ENCODE assay signal across 8 mouse cellular contexts in the genomic region with DNA sequence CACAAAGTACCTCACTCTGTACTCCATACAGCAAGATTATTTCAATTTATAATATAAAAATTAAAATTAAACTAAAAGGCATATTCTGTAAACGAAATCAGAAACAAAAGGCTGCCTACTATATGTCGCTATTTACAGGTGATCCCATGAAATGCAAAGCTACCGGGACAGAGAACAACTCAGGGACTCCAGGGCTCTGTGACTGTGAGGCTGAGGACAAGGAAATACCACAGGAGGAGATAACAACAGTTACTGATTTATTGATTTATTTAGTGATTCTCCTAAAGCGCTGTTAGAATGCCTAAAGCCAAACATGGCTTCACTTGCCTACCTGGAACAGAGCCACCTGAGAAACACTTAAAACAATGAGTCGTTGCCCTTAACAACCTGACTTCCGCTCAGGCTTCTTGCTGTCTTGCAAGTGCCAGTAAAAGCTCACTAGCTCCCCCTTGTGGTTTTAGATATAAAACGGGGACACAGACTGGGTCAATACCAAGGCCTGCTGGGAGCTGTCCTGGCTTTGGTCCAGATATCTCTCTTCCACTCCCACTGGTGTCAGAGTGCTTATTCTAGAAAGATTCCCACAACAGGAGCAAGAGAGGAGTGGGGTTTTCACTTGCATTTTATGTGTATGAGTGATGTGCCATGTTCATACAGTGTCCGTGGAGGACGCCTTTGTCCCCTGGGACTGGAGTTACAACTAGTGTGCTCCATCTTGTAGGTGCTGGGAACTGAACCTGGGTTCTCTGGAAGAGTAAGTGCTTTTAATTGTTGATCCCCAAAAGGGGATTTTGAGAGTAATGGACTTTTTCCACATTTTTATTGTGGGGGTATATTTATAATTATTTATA. TPM values are rescaled to one million over a fixed set of nuclear protein-coding genes. Genes with fewer than 3 reads are reported as not detected.
A peak's percentile ranks its signal among the peaks of the same experiment; 100 is the strongest.
DNase-seq lines count a peak whose midpoint lies in the region; ATAC-seq and TF ChIP-seq lines count a peak whose summit lies in the region.

No protein-coding gene starts in this region.

- TF ChIP-seq CTCF in lung, postnatal 0 days (IDR thresholded peaks at IDR 0.05), result peak; percentile 89

- DNase-seq in NIH3T3 (ENCODE audit: low read depth), result peak; percentile 93
- peak; percentile 62 to 64 for DNase-seq in cerebellum, adult 18-20 months
- DNase-seq in frontal cortex, adult 2 months (ENCODE audit: extremely low spot score in 1 of 2, low spot score in 1 of 2), result peak; percentile 49 to 89
- peak; percentile 78 for DNase-seq in layer of hippocampus, adult 9-11 months
- peak; percentile 97 for DNase-seq in lung, postnatal 0 days (ENCODE audit: low spot score)
- peak; percentile 91 for DNase-seq in retina, embryonic 14.5 days (ENCODE audit: low spot score)
- DNase-seq in thymus, postnatal 36 days, result peak; percentile 51 to 53

- ATAC-seq in hindbrain, embryonic 13.5 days (ENCODE audit: low FRiP score), result peak; percentile 61
- ATAC-seq in lung, postnatal 0 days, result peak; percentile 85

- H3K4me1 ChIP-seq in hindbrain, embryonic 13.5 days (replicated peaks), result no peaks in the 10 kb centered on the region; the same call in 1 of the 2 replicates
- H3K4me1 ChIP-seq in lung, postnatal 0 days (ENCODE audit: insufficient read depth, low read depth, low read length), result peaks cover 4% of the 10 kb centered on the region

- WGBS in hindbrain, embryonic 13.5 days, result 38% methylated on average over 9 of the region's 9 CpGs
- 30% methylated on average over 9 of the region's 9 CpGs for WGBS in lung, postnatal 0 days

- H3K4me2 ChIP-seq in hindbrain, embryonic 13.5 days, result no peak overlapping the region
- no peak overlapping the region for H3K4me2 ChIP-seq in lung, postnatal 0 days (replicated peaks; ENCODE audit: low read depth, low read length)

- no peak overlapping the region for H3K4me3 ChIP-seq in hindbrain, embryonic 13.5 days
- no peak overlapping the region for H3K4me3 ChIP-seq in lung, postnatal 0 days (ENCODE audit: low read depth, low read length)

- no peak overlapping the region for H3K9ac ChIP-seq in hindbrain, embryonic 13.5 days
- H3K9ac ChIP-seq in lung, postnatal 0 days (replicated peaks; ENCODE audit: low read depth), result no peak overlapping the region

- TF ChIP-seq EP300 in lung, postnatal 0 days (IDR thresholded peaks at IDR 0.05), result 0 out of 2 replicates have a peak, but pooled peaks have one; percentile 33

- H3K9me3 ChIP-seq in hindbrain, embryonic 13.5 days, result no peaks in the 10 kb centered on the region
- no peaks in the 10 kb centered on the region for H3K9me3 ChIP-seq in lung, postnatal 0 days (ENCODE audit: low read length)

- H3K27ac ChIP-seq in hindbrain, embryonic 13.5 days, result no peak overlapping the region
- no peak overlapping the region for H3K27ac ChIP-seq in lung, postnatal 0 days (ENCODE audit: low read length)

- no peaks in the 10 kb centered on the region for H3K36me3 ChIP-seq in hindbrain, embryonic 13.5 days
- H3K36me3 ChIP-seq in lung, postnatal 0 days (ENCODE audit: insufficient read depth, low read length), result no peaks in the 10 kb centered on the region

- H3K27me3 ChIP-seq in hindbrain, embryonic 13.5 days, result 0 out of 2 replicates have a peak, but pooled peaks cover 2% of the 10 kb centered on the region
- H3K27me3 ChIP-seq in lung, postnatal 0 days (replicated peaks; ENCODE audit: insufficient read depth, low read length), result no peaks in the 10 kb centered on the region

RNA-seq across cellular contexts. Expression of gene Stoml1, which starts 27.5 kb away (rescaled TPM):
- polyA plus RNA-seq in frontal cortex, adult 2 months (2012; rRNA removed), result 99.9 and 102 TPM in 2 replicates
- polyA plus RNA-seq in hindbrain, embryonic 13.5 days (2015; fragmentation: Nextera tagmentation; extraction: Ambion mirVana), result 105 and 116 TPM in 2 replicates
- 30.8 and 34.3 TPM in 2 replicates for polyA plus RNA-seq in lung, postnatal 0 days (2015; fragmentation: Nextera tagmentation; extraction: Ambion mirVana)

RNA-seq across cellular contexts. Expression of gene Pml, which starts 30.9 kb away (rescaled TPM):
- 9.5 and 10.0 TPM in 2 replicates for polyA plus RNA-seq in frontal cortex, adult 2 months (2012; rRNA removed)
- 4.0 and 4.7 TPM in 2 replicates for polyA plus RNA-seq in hindbrain, embryonic 13.5 days (2015; fragmentation: Nextera tagmentation; extraction: Ambion mirVana)
- polyA plus RNA-seq in lung, postnatal 0 days (2015; fragmentation: Nextera tagmentation; extraction: Ambion mirVana), result 6.4 and 6.8 TPM in 2 replicates

RNA-seq across cellular contexts. Expression of gene Loxl1, which starts 32.5 kb away (rescaled TPM):
- polyA plus RNA-seq in frontal cortex, adult 2 months (2012; rRNA removed), result 4.9 and 5.3 TPM in 2 replicates
- polyA plus RNA-seq in hindbrain, embryonic 13.5 days (2015; fragmentation: Nextera tagmentation; extraction: Ambion mirVana), result 8.0 and 8.1 TPM in 2 replicates
- 121 and 122 TPM in 2 replicates for polyA plus RNA-seq in lung, postnatal 0 days (2015; fragmentation: Nextera tagmentation; extraction: Ambion mirVana)

Comparison
In these comparisons a context has a peak if more than half of its experiments do, and no peak if none do; other contexts are left out.
1. RNA of gene Loxl1, which starts 32.5 kb away (polyA plus RNA-seq): 121 to 122 TPM in lung, postnatal 0 days; 8.0 to 8.1 TPM in hindbrain, embryonic 13.5 days and 4.9 to 5.3 TPM in frontal cortex, adult 2 months; every median in the first group is over 10 times any median in the second.
2. Peak in every context shown above with its lines, with median percentiles within 50 percentile points of each other: DNase-seq.